Mouse (Mus musculus) heart, embryonic 12.5 days (tissue): ENCODE measurements around the gene Gm37240. TPM values are rescaled to one million over a fixed set of nuclear protein-coding genes. Genes with fewer than 3 reads are reported as not detected.
A peak's percentile ranks its signal among the peaks of the same experiment; 100 is the strongest.

Experiments used
- ATAC-seq: fragments of 200-750 bp; cut with Nextera tagmentation; 2 replicates; pipeline ENCODE4 v1.8.0; 2017; ENCODE audit warnings: moderate TSS enrichment, moderate library complexity; ENCODE audit not compliant: insufficient number of reproducible peaks, low FRiP score
- H3K27ac ChIP-seq: fragments of 300-500 bp; sonication (generic); 2 replicates; pipeline ENCODE4 v1.5.1; 2016; ENCODE audit warnings: mild to moderate bottlenecking, moderate library complexity; ENCODE audit not compliant: poor library complexity, severe bottlenecking
- H3K27me3 ChIP-seq: fragments of 300-500 bp; sonication (generic); replicated peaks from 2 replicates; pipeline ENCODE4 v1.6.1; 2016; ENCODE audit warnings: mild to moderate bottlenecking, moderate library complexity
- H3K36me3 ChIP-seq: fragments of 300-500 bp; sonication (generic); 2 replicates; pipeline ENCODE4 v1.6.1; 2016; ENCODE audit warnings: mild to moderate bottlenecking, moderate library complexity
- H3K4me1 ChIP-seq: fragments of 300-500 bp; sonication (generic); replicated peaks from 2 replicates; pipeline ENCODE4 v1.6.1; 2016; ENCODE audit warnings: mild to moderate bottlenecking
- H3K4me2 ChIP-seq: fragments of 300-500 bp; sonication (generic); 2 replicates; pipeline ENCODE4 v1.6.1; 2016; ENCODE audit warnings: mild to moderate bottlenecking, moderate library complexity
- H3K4me3 ChIP-seq: fragments of 300-500 bp; sonication (generic); 2 replicates; pipeline ENCODE4 v1.5.1; 2016; ENCODE audit warnings: mild to moderate bottlenecking
- H3K9ac ChIP-seq: fragments of 300-500 bp; sonication (generic); 2 replicates; pipeline ENCODE4 v1.6.1; 2016; ENCODE audit warnings: mild to moderate bottlenecking, moderate library complexity
- H3K9me3 ChIP-seq: fragments of 300-500 bp; sonication (generic); replicated peaks from 2 replicates; pipeline ENCODE4 v1.6.1; 2016; ENCODE audit warnings: mild to moderate bottlenecking, moderate library complexity
- WGBS: fragments of 180-500 bp; shearing (Covaris S2); methylation state at CpG from one replicate; pipeline ENCODE4 v1.1.7; 2016; 5-methylcytosine and 5-hydroxymethylcytosine counted together
- polyA plus RNA-seq: library from polyadenylated mRNA; unstranded; fragments of >200 nt; fragmentation: Nextera tagmentation; extraction: Ambion mirVana; gene quantifications from 2 replicates; pipeline ENCODE4 v1.2.1, GENCODE M21; 2016

Gene Gm37240
- polyA plus RNA-seq, 1 experiment from 2014 or later: 4.6 TPM

DNA sequence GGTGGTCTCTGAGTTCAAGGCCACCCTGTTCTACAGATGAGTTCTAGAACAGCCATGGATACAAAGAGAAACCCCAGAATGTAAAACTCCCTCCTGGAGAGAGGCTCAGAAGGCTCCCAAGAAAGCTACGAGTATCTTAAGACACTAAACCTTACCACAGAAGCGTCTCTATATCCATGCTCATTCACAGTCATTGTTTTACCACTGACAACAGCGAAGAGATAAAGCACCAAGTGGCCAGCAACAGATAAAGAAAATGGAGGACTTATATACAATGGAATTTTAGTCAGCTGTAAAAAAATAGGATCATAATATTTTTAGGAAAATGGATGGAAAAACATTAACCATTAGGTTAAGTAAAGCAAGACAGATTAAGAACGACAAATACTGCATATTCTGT, 1382.1 kb downstream of the Gm37240 start:
- WGBS: 70% methylated on average over 4 of the region's 4 CpGs
- Histone ChIP-seq H3K27ac (no peak overlapping the region), H3K36me3 (peaks cover 21% of the 10 kb centered on the region), H3K4me3 (no peak overlapping the region), H3K4me1 (peaks cover 13% of the 10 kb centered on the region; the same call in 1 of the 2 replicates), H3K27me3 (no peaks in the 10 kb centered on the region), H3K4me2 (no peak overlapping the region), H3K9ac (no peak overlapping the region), H3K9me3 (no peaks in the 10 kb centered on the region)
- ATAC-seq: no peak

DNA sequence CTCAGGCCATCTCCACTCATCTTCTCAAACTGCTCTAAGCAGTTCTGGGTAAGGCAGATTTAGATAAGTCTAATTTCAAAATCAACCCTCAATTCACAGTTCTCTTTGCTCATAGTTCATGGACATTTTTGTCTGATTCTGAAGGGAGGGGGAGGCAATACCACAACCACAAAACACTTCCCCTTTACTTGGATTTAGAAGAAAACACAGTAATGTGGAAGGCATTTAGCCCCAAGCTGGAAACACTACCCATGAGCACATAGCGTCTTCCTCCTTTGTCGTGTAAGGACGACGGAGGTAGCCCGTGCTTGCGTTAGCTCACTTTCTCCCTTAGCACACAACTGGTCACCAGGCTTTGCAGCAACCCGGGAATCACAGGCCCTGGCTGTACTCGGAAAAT, 1383.0 kb downstream of the Gm37240 start:
- WGBS: 89% methylated on average over 8 of the region's 8 CpGs

GRCm38 (mm10) chr3:84502101-84502500, 1385.2 kb downstream of the Gm37240 start:
- Histone ChIP-seq H3K4me1 (peaks cover 13% of the 10 kb centered on the region), H3K4me3 (no peak overlapping the region), H3K27me3 (no peaks in the 10 kb centered on the region), H3K9ac (no peak overlapping the region), H3K9me3 (no peaks in the 10 kb centered on the region), H3K4me2 (no peak overlapping the region), H3K36me3 (peaks cover 15% of the 10 kb centered on the region), H3K27ac (no peak overlapping the region)
- ATAC-seq: no peak
- 78% methylated on average over 2 of the region's 2 CpGs for WGBS

More for the DNA sequence above, 1383.0 kb downstream of the Gm37240 start:
- Histone ChIP-seq H3K4me2 (no peak overlapping the region), H3K27ac (no peak overlapping the region), H3K9me3 (no peaks in the 10 kb centered on the region), H3K36me3 (peaks cover 19% of the 10 kb centered on the region), H3K27me3 (no peaks in the 10 kb centered on the region), H3K4me1 (peaks cover 13% of the 10 kb centered on the region; the same call in 1 of the 2 replicates), H3K4me3 (no peak overlapping the region), H3K9ac (no peak overlapping the region)
- no peak for ATAC-seq

DNA sequence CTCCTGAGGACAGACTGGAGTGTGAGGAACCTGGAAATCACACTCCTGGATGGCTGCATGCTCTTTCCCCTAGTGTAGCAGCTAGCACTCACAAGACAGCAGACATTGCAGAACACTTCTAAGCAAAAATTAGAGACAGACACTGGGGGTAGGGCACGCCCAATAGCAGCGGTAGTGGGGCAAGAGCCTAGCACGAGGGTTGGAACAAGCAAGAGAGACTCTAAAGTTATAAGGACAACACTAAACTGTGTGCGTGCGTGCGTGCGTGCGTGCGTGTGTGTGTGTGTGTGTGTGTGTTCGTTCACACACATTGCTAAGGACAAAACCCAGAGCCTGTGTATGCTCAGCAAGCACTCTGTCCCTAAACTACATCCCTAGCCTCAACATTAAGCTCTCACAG, 1386.8 kb downstream of the Gm37240 start:
- Histone ChIP-seq H3K4me3 (no peak overlapping the region), H3K27ac (no peak overlapping the region), H3K36me3 (peaks cover 19% of the 10 kb centered on the region), H3K4me2 (no peak overlapping the region), H3K4me1 (peaks cover 13% of the 10 kb centered on the region), H3K9me3 (no peaks in the 10 kb centered on the region), H3K9ac (no peak overlapping the region), H3K27me3 (no peaks in the 10 kb centered on the region)
- ATAC-seq: no peak
- whole genome bisulfite sequencing: 86% methylated on average over 10 of the region's 10 CpGs

- no peak for ATAC-seq
- peaks cover 21% of the 10 kb centered on the region for H3K36me3 ChIP-seq
- H3K4me3 ChIP-seq: no peak overlapping the region
- H3K9me3 ChIP-seq: no peaks in the 10 kb centered on the region
- no peak overlapping the region for H3K27ac ChIP-seq
- WGBS: 84% methylated on average over 11 of the region's 11 CpGs
- H3K4me1 ChIP-seq: peaks cover 13% of the 10 kb centered on the region
- no peak overlapping the region for H3K4me2 ChIP-seq
- H3K27me3 ChIP-seq: no peaks in the 10 kb centered on the region
- no peak overlapping the region for H3K9ac ChIP-seq
Observed at GRCm38 (mm10) chr3:84497718-84498117, 1389.6 kb downstream of the Gm37240 start.

- Histone ChIP-seq H3K36me3 (peaks cover 18% of the 10 kb centered on the region), H3K27ac (no peak overlapping the region), H3K4me1 (peaks cover 6% of the 10 kb centered on the region; the same call in 1 of the 2 replicates), H3K9me3 (no peaks in the 10 kb centered on the region), H3K4me3 (no peak overlapping the region), H3K4me2 (no peak overlapping the region), H3K9ac (no peak overlapping the region), H3K27me3 (no peaks in the 10 kb centered on the region)
- ATAC-seq: no peak
- WGBS: 79% methylated on average over 8 of the region's 8 CpGs
Observed at GRCm38 (mm10) chr3:84492657-84493056, 1394.7 kb downstream of the Gm37240 start.

- Histone ChIP-seq H3K27me3 (no peaks in the 10 kb centered on the region), H3K4me3 (no peak overlapping the region), H3K9me3 (no peaks in the 10 kb centered on the region), H3K4me1 (peaks cover 6% of the 10 kb centered on the region; the same call in 1 of the 2 replicates), H3K9ac (no peak overlapping the region), H3K36me3 (peaks cover 16% of the 10 kb centered on the region), H3K4me2 (no peak overlapping the region), H3K27ac (no peak overlapping the region)
- no peak for ATAC-seq
- 69% methylated on average over 4 of the region's 4 CpGs for WGBS
Observed at GRCm38 (mm10) chr3:84492148-84492547, 1395.2 kb downstream of the Gm37240 start.

DNA sequence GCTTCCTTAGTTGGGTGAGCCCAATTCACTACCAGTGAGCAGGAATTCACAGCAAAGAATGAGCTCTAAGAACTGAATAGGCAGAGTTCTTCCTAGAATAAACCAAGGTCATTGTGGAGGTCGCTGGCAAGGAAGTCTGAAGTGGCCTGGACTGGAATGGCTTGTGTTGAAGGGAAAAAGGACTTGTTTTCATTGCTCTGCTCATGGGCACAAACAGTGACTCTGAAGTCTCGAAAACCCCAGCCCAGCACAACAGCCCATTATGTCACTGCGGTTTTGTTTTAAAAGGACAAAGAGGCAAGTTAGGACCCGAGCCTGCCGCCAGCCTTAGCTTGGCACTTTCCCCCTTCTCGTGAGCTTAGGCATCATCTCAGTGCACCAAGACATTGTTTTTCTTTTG, 1398.6 kb downstream of the Gm37240 start:
- H3K27ac ChIP-seq: peak overlapping the region; percentile 46; the same call in 1 of the 2 replicates
- H3K36me3 ChIP-seq: peaks cover 9% of the 10 kb centered on the region
- 67% methylated on average over 6 of the region's 6 CpGs for WGBS
- no peak overlapping the region for H3K4me2 ChIP-seq
- H3K9ac ChIP-seq: no peak overlapping the region
- H3K4me1 ChIP-seq: peaks cover 6% of the 10 kb centered on the region; the same call in 1 of the 2 replicates
- H3K27me3 ChIP-seq: no peaks in the 10 kb centered on the region
- ATAC-seq: no peak
- H3K9me3 ChIP-seq: no peaks in the 10 kb centered on the region
- no peak overlapping the region for H3K4me3 ChIP-seq

DNA sequence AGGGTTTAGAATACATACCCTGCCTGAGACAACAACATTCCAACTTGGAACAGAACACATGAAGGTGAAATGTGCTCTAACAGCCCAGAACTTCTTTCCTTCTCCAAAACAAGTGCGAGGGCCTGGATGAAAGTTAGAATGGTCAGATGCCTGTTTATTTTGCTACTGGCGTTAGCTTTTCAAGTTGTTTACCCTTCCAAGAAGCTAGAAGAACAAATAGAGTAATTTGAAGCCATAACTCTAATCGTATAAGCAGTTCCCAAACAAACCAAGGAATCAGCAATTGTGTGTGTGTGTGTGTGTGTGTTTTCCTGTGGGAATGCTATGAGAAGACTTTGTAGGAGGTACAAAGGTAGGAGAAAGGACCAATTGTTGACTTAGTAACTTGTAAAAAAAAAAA, 1402.4 kb downstream of the Gm37240 start:
- ATAC-seq: no peak
- H3K4me2 ChIP-seq: no peak overlapping the region
- peaks cover 16% of the 10 kb centered on the region for H3K27me3 ChIP-seq
- no peaks in the 10 kb centered on the region for H3K9me3 ChIP-seq
- peaks cover 10% of the 10 kb centered on the region; the same call in 1 of the 2 replicates for H3K4me1 ChIP-seq
- no peak overlapping the region for H3K4me3 ChIP-seq
- 0 out of 2 replicates have a peak, but pooled peaks cover 3% of the 10 kb centered on the region for H3K36me3 ChIP-seq
- no peak overlapping the region for H3K9ac ChIP-seq
- no peak overlapping the region for H3K27ac ChIP-seq
- 85% methylated on average over 3 of the region's 3 CpGs for WGBS

DNA sequence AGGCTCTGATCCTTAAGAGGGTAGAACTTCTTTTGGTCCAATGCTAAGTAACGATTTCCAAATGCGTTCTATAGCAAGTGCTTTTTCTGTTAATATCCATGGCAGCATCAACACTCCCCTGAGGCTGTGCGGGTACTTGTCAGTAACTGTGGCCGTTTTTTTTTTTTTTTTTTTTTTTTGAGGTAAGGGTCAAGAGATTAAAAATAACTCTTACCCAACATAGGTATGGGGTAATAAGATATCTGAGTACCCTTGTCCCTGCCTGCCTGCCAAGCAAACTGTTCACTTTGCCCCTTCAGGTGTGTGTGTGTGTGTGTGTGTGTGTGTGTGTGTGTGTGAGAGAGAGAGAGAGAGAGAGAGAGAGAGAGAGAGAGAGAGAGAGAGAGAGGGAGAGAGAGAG, 1403.0 kb downstream of the Gm37240 start:
- Histone ChIP-seq H3K4me3 (no peak overlapping the region), H3K9ac (no peak overlapping the region), H3K36me3 (0 out of 2 replicates have a peak, but pooled peaks cover 3% of the 10 kb centered on the region), H3K27me3 (peaks cover 21% of the 10 kb centered on the region), H3K4me2 (no peak overlapping the region), H3K9me3 (no peaks in the 10 kb centered on the region), H3K4me1 (peaks cover 14% of the 10 kb centered on the region; the same call in 1 of the 2 replicates), H3K27ac (no peak overlapping the region)
- ATAC-seq: no peak
- 67% methylated on average over 4 of the region's 4 CpGs for WGBS

GRCm38 (mm10) chr3:84482121-84482520, 1405.2 kb downstream of the Gm37240 start:
- Histone ChIP-seq H3K4me3 (no peak overlapping the region), H3K27me3 (peaks cover 43% of the 10 kb centered on the region), H3K9me3 (no peaks in the 10 kb centered on the region), H3K36me3 (no peaks in the 10 kb centered on the region), H3K4me1 (peaks cover 17% of the 10 kb centered on the region; the same call in 1 of the 2 replicates), H3K9ac (no peak overlapping the region), H3K4me2 (no peak overlapping the region), H3K27ac (no peak overlapping the region)
- WGBS: 89% methylated on average over 6 of the region's 6 CpGs
- ATAC-seq: no peak

- ATAC-seq: no peak
- no peak overlapping the region for H3K27ac ChIP-seq
Observed at GRCm38 (mm10) chr3:84481104-84481503, 1406.2 kb downstream of the Gm37240 start.

More at GRCm38 (mm10) chr3:84481104-84481503, 1406.2 kb downstream of the Gm37240 start:
- Histone ChIP-seq H3K27me3 (peaks cover 53% of the 10 kb centered on the region), H3K9ac (no peak overlapping the region), H3K4me2 (peak overlapping the region; percentile 99), H3K4me3 (peak overlapping the region; percentile 66), H3K36me3 (no peaks in the 10 kb centered on the region), H3K4me1 (peaks cover 17% of the 10 kb centered on the region; the same call in 1 of the 2 replicates), H3K9me3 (no peaks in the 10 kb centered on the region)
- WGBS: 3% methylated on average over 11 of the region's 11 CpGs
